Mouse (Mus musculus) stomach, postnatal 0 days (tissue): ENCODE measurements around the gene Idnk.

Experiments
- CTCF ChIP-seq: IDR thresholded peaks from 2 replicates; pipeline ENCODE4 v1.5.1; 2016; ENCODE audit warnings: antibody characterized with exemption, low read depth, mild to moderate bottlenecking, moderate library complexity
- EP300 ChIP-seq: optimal IDR thresholded peaks from 2 replicates; pipeline ENCODE3; 2016; ENCODE audit warnings: antibody characterized with exemption

- TF ChIP-seq CTCF (no peak), EP300 (no peak)
Measured at GRCm38 (mm10) chr13:58192146-58192545, 34.7 kb downstream of the Idnk start.
